Mouse (Mus musculus): ENCODE data around the gene Gm42742.

- TF ChIP-seq CTCF (conservative IDR thresholded peaks at IDR 0.05; ENCODE audit: insufficient read depth, insufficient read length, low read depth, low read length): no peak
- no peak for TF ChIP-seq POLR2A (IDR thresholded peaks at IDR 0.05; ENCODE audit: low read depth, low read length)
These were observed 866 bp downstream of the Gm42742 start for GRCm38 (mm10) chr7:127020031-127020430.
